Mouse (Mus musculus): ENCODE data around the gene Fam126b.

DNA sequence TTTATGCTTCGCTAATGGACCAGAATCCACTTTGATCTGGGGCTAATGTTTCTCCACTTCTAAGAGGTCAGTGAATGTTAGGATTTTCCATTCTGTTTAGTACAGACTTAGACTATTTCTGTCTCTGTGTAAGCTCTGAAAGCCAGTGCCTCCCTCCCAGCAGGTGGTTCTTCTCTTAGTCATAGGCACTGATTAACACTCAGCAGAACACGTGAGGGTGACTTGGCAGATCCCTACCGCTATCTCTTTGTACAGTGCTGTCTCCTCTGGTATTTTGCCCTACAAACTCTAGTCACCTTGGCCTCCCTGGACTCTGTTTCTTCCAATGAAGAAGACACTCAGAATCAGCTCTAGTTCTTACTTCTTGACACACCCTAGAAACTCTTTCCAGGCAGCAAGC lies 28.3 kb upstream of the Fam126b start:
- TF ChIP-seq POLR2A (IDR thresholded peaks at IDR 0.05; ENCODE audit: borderline replicate concordance, extremely low read depth, low read depth, low read length) (no peak), CTCF (IDR thresholded peaks at IDR 0.05; ENCODE audit: insufficient read depth, low read length) (no peak)

Data from lung, adult 2 months (tissue).